Mouse (Mus musculus) forebrain, embryonic 12.5 days (tissue): ENCODE measurements around the gene Syvn1. TPM values are rescaled to one million over a fixed set of nuclear protein-coding genes. Genes with fewer than 3 reads are reported as not detected.

ENCODE experiments used
- ATAC-seq: fragments of 200-750 bp; cut with Nextera tagmentation; 2 replicates; pipeline ENCODE4 v1.8.0; 2017; ENCODE audit warnings: moderate TSS enrichment; ENCODE audit not compliant: low FRiP score
- H3K27ac ChIP-seq: fragments of 300-500 bp; sonication (generic); 2 replicates; pipeline ENCODE4 v1.5.1; 2016; ENCODE audit warnings: mild to moderate bottlenecking
- H3K27me3 ChIP-seq: fragments of 300-500 bp; sonication (generic); 2 replicates; pipeline ENCODE4 v1.6.1; 2016; ENCODE audit warnings: mild to moderate bottlenecking
- H3K36me3 ChIP-seq: fragments of 300-500 bp; sonication (generic); replicated peaks from 2 replicates; pipeline ENCODE4 v1.6.1; 2016; ENCODE audit warnings: mild to moderate bottlenecking
- H3K4me1 ChIP-seq: fragments of 300-500 bp; sonication (generic); 2 replicates; pipeline ENCODE4 v1.6.1; 2016
- H3K4me2 ChIP-seq: fragments of 300-500 bp; sonication (generic); 2 replicates; pipeline ENCODE4 v1.6.1; 2016; ENCODE audit warnings: mild to moderate bottlenecking, moderate library complexity
- H3K4me3 ChIP-seq: fragments of 300-500 bp; sonication (generic); replicated peaks from 2 replicates; pipeline ENCODE4 v1.5.1; 2016; ENCODE audit warnings: mild to moderate bottlenecking
- H3K9ac ChIP-seq: fragments of 300-500 bp; sonication (generic); 2 replicates; pipeline ENCODE4 v1.6.1; 2016; ENCODE audit warnings: mild to moderate bottlenecking
- H3K9me3 ChIP-seq: fragments of 300-500 bp; sonication (generic); 2 replicates; pipeline ENCODE4 v1.6.1; 2016
- WGBS: fragments of 180-500 bp; shearing (Covaris S2); methylation state at CpG from one replicate; pipeline ENCODE4 v1.1.7; 2016; 5-methylcytosine and 5-hydroxymethylcytosine counted together
- polyA plus RNA-seq: library from polyadenylated mRNA; unstranded; fragments of >200 nt; fragmentation: Nextera tagmentation; extraction: Ambion mirVana; gene quantifications from 2 replicates; pipeline ENCODE4 v1.2.1, GENCODE M21; 2016

Syvn1 gene
- polyA plus RNA-seq, 1 experiment from 2014 or later = 26.4 TPM

DNA sequence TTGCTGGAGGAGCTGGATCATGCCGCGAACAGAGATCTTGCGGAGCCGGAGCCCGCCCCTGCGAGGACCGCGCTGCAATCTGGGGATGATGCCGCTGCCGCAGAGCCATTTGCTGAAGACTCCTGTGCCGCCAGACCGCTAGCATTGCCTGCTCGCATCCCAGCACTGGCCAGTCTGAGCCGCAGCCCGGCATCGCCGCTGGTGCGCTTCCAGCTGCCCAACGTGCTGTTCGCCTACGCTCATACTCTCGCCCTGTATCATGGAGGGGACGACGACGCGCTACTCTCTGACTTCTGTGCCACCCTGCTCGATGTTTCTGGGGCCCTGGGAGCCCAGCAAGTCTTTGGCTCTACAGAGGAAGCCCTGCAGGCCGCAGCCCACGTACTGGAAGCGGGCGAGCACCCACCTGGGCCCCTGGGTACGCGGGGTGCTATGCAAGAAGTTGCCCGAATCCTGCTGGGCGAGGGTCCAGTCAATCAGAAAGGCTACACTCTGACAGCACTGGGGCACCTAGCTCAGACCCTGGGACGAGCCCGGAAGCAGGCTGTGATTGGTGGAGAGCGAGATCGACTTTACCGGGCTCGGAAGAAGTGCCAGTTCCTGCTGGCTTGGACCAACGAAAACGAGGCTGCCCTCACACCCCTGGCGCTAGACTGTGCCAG is 15.4 kb downstream of the Syvn1 start:
- H3K9me3 ChIP-seq = no peaks in the 10 kb centered on the region
- peak overlapping the region; percentile 98 for H3K9ac ChIP-seq
- WGBS = 2% methylated on average over 44 of the region's 44 CpGs
- H3K4me2 ChIP-seq = peak overlapping the region; percentile 100
- peaks cover 22% of the 10 kb centered on the region for H3K36me3 ChIP-seq
- H3K4me3 ChIP-seq = peak overlapping the region; percentile 89
- ATAC-seq = no peak
- no peaks in the 10 kb centered on the region for H3K27me3 ChIP-seq
- peak overlapping the region; percentile 97 for H3K27ac ChIP-seq
- peaks cover 41% of the 10 kb centered on the region for H3K4me1 ChIP-seq

DNA sequence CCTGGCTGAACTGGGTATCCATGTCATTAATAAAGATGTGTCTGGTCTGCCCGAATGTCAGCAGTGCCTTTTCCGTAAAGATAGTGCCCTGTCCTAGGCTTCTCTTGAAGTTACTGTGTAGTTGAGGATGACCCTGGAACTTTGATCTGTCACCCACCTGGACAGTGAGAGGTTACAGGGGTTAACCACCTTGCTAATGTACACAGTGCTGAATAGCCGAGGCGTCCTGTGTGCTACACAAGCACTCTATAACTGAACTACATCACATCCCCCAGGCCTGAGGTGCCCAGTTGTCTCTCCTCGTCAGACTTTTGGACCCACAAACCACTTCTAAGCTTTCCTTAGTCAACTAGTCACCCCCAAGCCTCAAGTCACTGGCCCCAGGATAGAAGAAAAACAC is 16.0 kb downstream of the Syvn1 start:
- H3K9ac ChIP-seq = peak overlapping the region; percentile 98
- H3K4me1 ChIP-seq = peaks cover 44% of the 10 kb centered on the region
- H3K27ac ChIP-seq = peak overlapping the region; percentile 97; the same call in 1 of the 2 replicates
- WGBS = 80% methylated on average over 5 of the region's 5 CpGs
- H3K4me3 ChIP-seq = peak overlapping the region; percentile 89
- peak overlapping the region; percentile 100 for H3K4me2 ChIP-seq
- H3K27me3 ChIP-seq = no peaks in the 10 kb centered on the region
- no peaks in the 10 kb centered on the region for H3K9me3 ChIP-seq
- no peak for ATAC-seq
- H3K36me3 ChIP-seq = peaks cover 22% of the 10 kb centered on the region

DNA sequence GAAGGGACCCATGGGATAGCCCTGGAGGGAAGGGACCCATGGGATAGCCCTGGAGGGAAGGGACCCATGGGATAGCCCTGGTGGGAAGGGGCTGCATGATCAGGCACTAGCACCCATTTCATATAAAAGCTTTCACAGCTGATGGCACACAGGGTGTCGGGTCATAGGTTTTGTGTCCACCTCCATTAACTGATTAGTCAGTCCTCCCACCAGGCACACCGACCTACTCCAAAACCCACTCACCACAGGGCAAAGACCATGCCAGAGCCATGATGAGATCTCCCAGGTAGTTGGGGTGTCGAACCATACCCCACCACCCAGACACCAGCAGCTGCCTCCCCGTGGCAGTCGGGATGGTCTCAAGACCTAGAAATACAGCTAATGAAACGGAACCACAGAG is 16.7 kb downstream of the Syvn1 start:
- ATAC-seq = no peak
- Histone ChIP-seq H3K27me3 (no peaks in the 10 kb centered on the region), H3K9ac (0 out of 2 replicates have a peak overlapping the region, but pooled peaks have one; percentile 98), H3K36me3 (peaks cover 22% of the 10 kb centered on the region), H3K4me3 (no peak overlapping the region), H3K9me3 (no peaks in the 10 kb centered on the region), H3K4me2 (peak overlapping the region; percentile 19), H3K4me1 (peaks cover 50% of the 10 kb centered on the region), H3K27ac (no peak overlapping the region)
- 85% methylated on average over 6 of the region's 6 CpGs for WGBS

DNA sequence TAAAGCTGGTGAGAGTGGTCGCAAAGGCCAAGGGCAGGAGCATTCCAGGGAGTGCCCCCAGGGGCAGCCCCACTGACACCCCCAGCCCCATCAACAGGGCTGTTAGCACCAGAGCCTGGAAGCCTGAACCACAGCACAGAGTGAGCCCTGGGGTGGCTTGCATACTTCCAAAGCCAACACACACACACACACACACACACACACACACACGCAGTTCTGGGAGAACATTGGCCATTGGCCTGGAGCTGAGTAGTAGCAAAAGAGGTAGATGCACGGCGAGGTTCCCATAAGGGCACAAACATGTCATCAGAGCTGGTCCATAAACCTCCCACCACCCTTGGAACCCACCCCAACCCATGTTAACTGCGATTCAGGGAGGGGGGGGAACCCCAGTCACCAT is 20.2 kb downstream of the Syvn1 start:
- Histone ChIP-seq H3K36me3 (peaks cover 36% of the 10 kb centered on the region), H3K9ac (peak overlapping the region; percentile 72), H3K4me2 (peak overlapping the region; percentile 94), H3K27ac (peak overlapping the region; percentile 89), H3K9me3 (no peaks in the 10 kb centered on the region), H3K4me1 (peaks cover 40% of the 10 kb centered on the region), H3K27me3 (no peaks in the 10 kb centered on the region), H3K4me3 (peak overlapping the region; percentile 56)
- ATAC-seq = no peak; the same call in 1 of the 2 replicates
- WGBS = 41% methylated on average over 5 of the region's 5 CpGs

DNA sequence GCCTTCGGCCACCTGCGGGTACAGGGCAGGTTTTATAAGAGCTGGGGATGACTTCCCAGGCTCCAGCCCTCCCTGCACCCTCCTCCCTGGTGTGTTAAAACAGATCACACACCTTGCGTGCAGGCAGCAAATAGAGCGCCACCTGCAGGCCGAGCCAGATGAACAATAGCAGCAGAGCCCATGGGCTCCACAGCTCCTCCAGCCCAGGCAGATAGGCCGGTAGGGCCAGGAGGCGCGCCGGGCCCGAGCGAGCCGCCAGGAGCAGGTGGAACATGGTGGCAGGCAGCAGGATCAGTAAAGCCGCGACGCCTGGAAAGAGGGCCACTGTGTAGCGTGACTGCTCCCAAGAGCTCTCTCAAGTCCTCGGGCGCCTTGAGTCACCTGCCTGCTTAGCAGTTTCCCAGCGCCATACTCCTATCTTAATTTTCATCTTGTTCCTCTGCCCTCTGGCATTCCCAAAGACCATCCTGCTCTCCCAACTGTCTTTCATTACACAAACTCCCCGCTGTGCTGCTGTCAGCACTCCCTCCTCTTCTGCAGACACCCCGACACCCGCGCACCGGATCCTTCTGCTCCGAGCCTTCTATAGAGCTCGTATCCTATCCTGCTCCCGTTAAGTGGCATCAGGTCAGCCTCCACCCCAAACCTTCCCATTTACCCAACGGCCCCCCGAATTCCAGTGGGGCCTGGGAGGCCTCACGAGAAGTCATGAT is 20.8 kb downstream of the Syvn1 start:
- H3K4me1 ChIP-seq = peaks cover 34% of the 10 kb centered on the region
- peak overlapping the region; percentile 72 for H3K9ac ChIP-seq
- H3K36me3 ChIP-seq = peaks cover 37% of the 10 kb centered on the region
- H3K27ac ChIP-seq = peak overlapping the region; percentile 89
- H3K27me3 ChIP-seq = no peaks in the 10 kb centered on the region
- peak overlapping the region; percentile 94 for H3K4me2 ChIP-seq
- WGBS = under 1% methylated on average over 30 of the region's 30 CpGs
- peak; percentile 76 for ATAC-seq
- H3K4me3 ChIP-seq = peak overlapping the region; percentile 56
- H3K9me3 ChIP-seq = no peaks in the 10 kb centered on the region

DNA sequence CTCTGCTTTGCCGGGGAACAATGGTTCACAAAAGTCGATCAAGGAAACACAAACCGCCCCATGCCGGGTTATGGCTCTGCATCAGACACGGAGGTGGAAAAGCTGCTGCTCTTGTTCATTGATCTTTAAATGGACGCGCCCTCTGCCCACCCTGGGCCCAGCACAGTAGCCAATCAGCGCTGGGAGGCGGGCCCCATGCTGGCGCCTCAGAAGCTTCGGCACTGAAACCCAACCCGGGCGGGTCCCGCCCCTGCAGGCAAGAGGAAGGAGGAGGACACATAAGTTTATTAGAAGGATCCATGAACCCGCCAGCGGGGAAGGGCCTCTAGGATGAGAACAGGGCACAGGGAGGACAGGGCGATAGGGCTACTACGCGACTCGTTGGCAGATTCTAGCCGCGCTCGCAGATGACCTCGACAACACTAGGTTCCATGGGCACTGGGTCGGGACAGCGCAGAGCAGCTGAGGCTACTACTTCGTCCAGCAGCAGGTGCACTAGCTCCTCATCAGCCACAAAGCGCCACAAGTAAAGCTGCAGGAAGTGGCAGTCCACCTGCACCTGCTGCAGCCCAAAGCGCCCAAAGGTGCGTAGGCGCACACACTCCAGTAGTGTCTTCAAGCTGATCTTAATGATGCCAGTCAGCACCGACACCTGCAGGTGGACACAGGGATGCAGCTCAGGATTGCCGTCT is 21.5 kb downstream of the Syvn1 start, which contains the start of gene Tm7sf2:
Tm7sf2 (minus strand) TSS at position 650 of the 692 bp plus-strand sequence.
- Histone ChIP-seq H3K4me3 (peak within 1 kb of the TSS; percentile 56), H3K27ac (peak within 1 kb of the TSS; percentile 89), H3K4me2 (peak within 1 kb of the TSS; percentile 94), H3K9ac (peak within 1 kb of the TSS; percentile 72), H3K36me3 (peaks cover 36% of the 10 kb centered on the region), H3K27me3 (no peaks in the 10 kb centered on the region), H3K4me1 (peaks cover 27% of the 10 kb centered on the region), H3K9me3 (no peaks in the 10 kb centered on the region)
- 8% methylated on average over 33 of the region's 33 CpGs for WGBS
- peak; percentile 94 for ATAC-seq

DNA sequence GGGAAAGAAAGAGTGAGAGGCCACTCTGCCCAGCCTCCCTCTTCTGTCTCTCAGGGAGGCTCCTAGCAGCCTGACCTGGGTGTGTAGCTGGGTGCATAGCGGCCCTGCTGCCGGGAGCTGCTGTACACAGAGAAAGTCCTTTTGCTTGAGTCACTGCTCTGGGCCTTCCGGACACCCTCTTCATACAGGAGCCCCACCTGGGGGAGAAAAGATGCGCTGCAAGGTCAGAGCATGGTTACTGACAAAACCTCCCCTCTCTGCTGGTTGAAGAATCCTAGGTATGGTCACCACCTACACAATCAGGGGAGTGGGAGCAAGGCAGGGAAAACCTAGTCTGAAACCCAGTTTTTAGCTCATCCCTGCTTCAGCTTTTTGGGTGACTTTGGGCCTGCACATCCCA is 22.6 kb downstream of the Syvn1 start:
- 79% methylated on average over 4 of the region's 4 CpGs for WGBS
- Histone ChIP-seq H3K4me3 (no peak overlapping the region), H3K4me1 (peaks cover 24% of the 10 kb centered on the region), H3K4me2 (no peak overlapping the region), H3K36me3 (peaks cover 35% of the 10 kb centered on the region), H3K27me3 (no peaks in the 10 kb centered on the region), H3K9me3 (no peaks in the 10 kb centered on the region), H3K9ac (no peak overlapping the region), H3K27ac (no peak overlapping the region)
- ATAC-seq = no peak

DNA sequence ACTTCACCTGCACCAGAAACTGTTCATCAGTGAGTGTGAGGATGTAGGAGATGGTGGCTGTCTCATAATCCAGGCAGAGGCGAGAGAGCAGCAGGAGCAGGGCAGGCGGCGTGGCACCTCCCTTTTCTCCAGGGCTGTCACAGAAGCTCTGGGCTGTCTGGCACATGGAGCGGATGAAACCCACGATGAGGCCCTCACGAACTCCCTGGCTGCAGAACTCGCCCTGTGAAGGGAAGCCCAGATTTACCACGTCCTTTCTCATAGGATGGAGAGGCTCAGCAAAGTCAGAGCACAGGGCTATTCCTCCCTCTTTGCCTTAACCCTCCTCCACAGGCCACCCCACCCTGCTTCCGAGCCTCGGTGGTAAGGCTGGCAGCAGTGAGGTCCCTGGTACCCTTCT is 23.5 kb downstream of the Syvn1 start:
- Histone ChIP-seq H3K4me2 (no peak overlapping the region), H3K4me3 (no peak overlapping the region), H3K27me3 (no peaks in the 10 kb centered on the region), H3K9me3 (no peaks in the 10 kb centered on the region), H3K36me3 (peaks cover 38% of the 10 kb centered on the region), H3K9ac (no peak overlapping the region), H3K27ac (no peak overlapping the region), H3K4me1 (peaks cover 24% of the 10 kb centered on the region)
- ATAC-seq = no peak
- WGBS = 89% methylated on average over 10 of the region's 10 CpGs

DNA sequence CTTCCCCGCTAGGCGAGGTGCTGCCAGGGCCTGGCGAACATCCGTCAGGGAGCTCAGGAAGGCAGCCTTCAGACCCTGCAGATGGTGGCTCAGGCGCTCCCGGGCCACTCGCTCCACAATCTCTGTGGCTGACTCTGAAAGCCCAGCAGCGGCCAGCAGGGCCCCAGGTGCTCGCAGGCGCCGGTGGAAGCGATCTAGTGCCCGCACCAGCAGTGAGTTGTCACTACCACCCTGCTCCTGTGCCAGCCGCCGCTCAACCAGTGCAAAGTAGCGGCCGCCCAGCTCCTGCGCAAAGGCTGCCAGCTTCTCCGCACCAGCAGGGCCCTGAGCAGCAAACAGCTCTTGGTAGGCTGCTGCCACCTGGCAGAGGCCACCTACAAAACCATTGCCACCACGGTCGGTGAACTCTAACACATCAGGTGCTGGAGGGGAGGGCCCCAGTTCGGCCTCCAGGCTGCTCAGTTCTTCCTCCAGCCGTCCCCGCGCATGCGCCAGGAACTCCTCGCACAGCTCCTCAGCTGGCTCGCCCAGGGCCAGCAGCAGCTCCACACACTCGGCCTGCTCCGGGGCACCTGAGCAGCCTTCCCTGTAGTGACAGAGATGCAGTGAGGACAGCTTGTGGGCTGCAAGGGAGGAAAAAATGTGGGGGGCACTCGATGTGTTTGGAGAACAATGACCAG is 24.3 kb downstream of the Syvn1 start:
- no peak for ATAC-seq
- no peaks in the 10 kb centered on the region for H3K27me3 ChIP-seq
- no peaks in the 10 kb centered on the region for H3K9me3 ChIP-seq
- peaks cover 42% of the 10 kb centered on the region for H3K36me3 ChIP-seq
- no peak overlapping the region for H3K9ac ChIP-seq
- no peak overlapping the region for H3K27ac ChIP-seq
- H3K4me1 ChIP-seq = peaks cover 24% of the 10 kb centered on the region
- H3K4me3 ChIP-seq = no peak overlapping the region
- WGBS = 89% methylated on average over 31 of the region's 31 CpGs
- H3K4me2 ChIP-seq = no peak overlapping the region

DNA sequence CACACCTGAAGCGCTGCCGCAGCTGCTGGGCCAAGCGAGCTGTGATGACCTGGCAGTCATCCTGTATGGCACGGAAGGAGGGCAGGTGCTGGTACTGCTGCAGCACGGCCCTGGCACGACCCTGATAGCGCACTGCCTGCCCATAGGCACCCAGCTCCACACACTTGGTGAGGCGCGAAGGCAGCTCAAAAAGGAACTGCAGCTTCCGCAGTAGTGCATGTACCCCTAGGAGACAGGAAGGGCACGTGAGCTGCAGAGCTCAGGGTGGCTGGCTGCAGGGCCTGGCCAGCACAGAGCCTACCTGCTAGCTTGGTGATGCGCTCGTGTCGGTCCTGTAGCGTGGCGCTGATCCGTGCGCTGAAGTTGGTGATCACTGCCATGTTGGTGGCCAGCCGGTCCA is 24.9 kb downstream of the Syvn1 start:
- Histone ChIP-seq H3K4me1 (peaks cover 26% of the 10 kb centered on the region), H3K9me3 (no peaks in the 10 kb centered on the region), H3K4me3 (no peak overlapping the region), H3K9ac (no peak overlapping the region), H3K27ac (no peak overlapping the region), H3K36me3 (peaks cover 42% of the 10 kb centered on the region), H3K27me3 (no peaks in the 10 kb centered on the region), H3K4me2 (no peak overlapping the region)
- 97% methylated on average over 19 of the region's 19 CpGs for WGBS
- ATAC-seq = no peak

DNA sequence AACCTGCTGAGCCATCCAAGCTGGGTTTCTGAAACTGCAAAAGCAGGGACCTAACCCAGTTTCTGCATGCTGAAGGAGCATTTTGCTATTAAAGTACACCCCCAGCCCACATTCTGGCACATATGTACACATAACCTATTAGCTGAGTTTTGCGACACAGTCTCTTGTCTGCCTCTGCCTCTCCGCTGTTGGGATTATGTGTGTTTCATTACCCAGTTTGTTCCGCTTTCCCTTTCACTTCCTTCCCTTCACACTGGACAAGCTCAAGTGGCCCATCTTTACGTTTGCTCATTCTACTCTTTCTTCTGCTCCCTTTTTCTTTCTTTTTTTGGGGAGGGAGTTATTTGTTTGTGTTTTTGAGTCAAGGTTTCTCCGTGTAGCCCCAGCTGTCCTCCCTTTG is 27.5 kb downstream of the Syvn1 start:
- no peak overlapping the region for H3K9ac ChIP-seq
- H3K36me3 ChIP-seq = peaks cover 39% of the 10 kb centered on the region
- H3K4me3 ChIP-seq = no peak overlapping the region
- H3K27ac ChIP-seq = no peak overlapping the region
- H3K4me2 ChIP-seq = no peak overlapping the region
- peaks cover 15% of the 10 kb centered on the region for H3K4me1 ChIP-seq
- ATAC-seq = no peak
- H3K9me3 ChIP-seq = no peaks in the 10 kb centered on the region
- 90% methylated on average over 5 of the region's 5 CpGs for WGBS
- no peaks in the 10 kb centered on the region for H3K27me3 ChIP-seq
